Mouse (Mus musculus): ENCODE results near the gene Klrk1.

DNA sequence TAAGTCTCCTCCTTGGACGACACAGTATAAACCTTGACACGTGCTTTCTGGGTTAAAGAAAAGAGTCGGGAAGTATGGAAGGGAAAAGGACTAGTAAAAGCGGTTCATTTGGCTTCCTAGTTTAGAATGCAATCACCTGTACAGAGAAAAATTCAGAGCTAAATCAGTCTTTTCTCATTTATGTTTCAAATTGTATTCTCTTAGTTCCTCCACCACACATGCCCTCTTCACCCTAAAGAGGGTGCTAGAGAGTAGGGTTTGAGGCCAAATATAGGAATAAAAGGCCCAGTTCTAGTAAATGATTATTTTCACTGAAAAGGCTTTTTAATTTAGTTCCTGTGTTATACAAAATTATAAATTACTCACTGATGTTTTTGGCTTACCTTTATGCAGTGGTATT, 42.4 kb downstream of the Klrk1 start:
- no peak for TF ChIP-seq CTCF (IDR thresholded peaks at IDR 0.05; ENCODE audit: extremely low read depth, insufficient read length, insufficient replicate concordance, low read depth, low read length)
- no peak for TF ChIP-seq POLR2A (IDR thresholded peaks at IDR 0.05; ENCODE audit: low read depth, low read length)
